Mouse (Mus musculus): ENCODE results near the gene Neurog3. TPM values are rescaled to one million over a fixed set of nuclear protein-coding genes. Genes with fewer than 3 reads are reported as not detected.

The Neurog3 gene
- total RNA-seq, 2 experiments from 2014 or later, result not detected

Other genes starting within 250 kb of the Neurog3 start
- gene Col13a1, start 154.0 kb upstream of the Neurog3 start, total RNA-seq (2021), result 1 to 10 TPM; 2.1 to 2.4 TPM
- gene Fam241b, start 10.8 kb downstream of the Neurog3 start, total RNA-seq (2021), result 10 to 100 TPM; 77.9 to 92.9 TPM
- gene Tspan15, start 98.2 kb downstream of the Neurog3 start, total RNA-seq (2021), result 1 to 10 TPM; 5.1 to 6.0 TPM
- not detected for gene Tacr2, start 119.3 kb downstream of the Neurog3 start, total RNA-seq (2021)
- 100 to 1,000 TPM; 239 to 253 TPM for gene Hk1, start 246.8 kb downstream of the Neurog3 start, total RNA-seq (2021)

Measured in left cerebral cortex, postnatal 4 days (tissue).